Mouse (Mus musculus) right cerebral cortex, adult 2 months (tissue): ENCODE results near the gene Espl1.

Experiments
- DNase-seq, 2 experiments: peaks; one replicate each; pipeline ENCODE4 v3.0.0; 2021 to 2022; ENCODE audit warnings: low spot score in 2 of 2

Gene Espl1

DNA sequence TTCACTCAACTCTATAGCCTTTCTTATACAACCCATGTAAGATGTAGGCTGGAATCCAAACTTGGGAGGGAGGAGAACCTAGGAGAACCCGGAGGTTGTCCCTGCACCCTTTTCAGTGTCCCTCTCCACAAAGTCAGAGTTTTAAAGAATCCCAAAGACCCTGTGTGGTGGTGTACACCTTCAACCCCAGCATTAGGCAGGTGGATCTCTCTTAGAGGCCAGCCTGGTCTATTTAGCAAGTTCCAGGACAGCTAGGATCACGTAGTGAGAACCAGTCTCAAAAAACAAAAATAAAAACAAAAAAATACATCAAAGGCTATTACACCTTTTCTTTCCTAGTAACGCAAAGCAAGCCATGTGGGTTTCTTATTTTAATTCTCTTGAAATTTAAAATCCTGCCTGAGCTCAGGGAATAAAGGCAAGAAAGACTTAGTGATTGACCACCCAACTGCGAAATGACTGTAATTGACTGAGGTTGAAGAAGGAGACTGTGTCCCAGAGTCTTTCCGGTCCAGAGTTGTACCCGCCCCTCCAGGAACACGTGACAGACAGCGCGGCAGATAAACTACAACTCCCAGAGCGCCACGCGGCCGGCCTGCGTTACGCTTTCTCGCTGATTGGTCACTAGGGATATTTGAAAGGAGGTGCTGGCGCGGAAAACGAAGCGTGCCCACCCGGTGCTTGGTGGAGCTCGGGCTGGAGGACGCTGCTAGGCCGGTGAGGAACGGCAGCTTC is at the start of gene Espl1:
Gene Espl1 (plus strand): TSS at position 634 of the 735 bp plus-strand sequence.
- peak; percentile 95 to 97 for DNase-seq

DNA sequence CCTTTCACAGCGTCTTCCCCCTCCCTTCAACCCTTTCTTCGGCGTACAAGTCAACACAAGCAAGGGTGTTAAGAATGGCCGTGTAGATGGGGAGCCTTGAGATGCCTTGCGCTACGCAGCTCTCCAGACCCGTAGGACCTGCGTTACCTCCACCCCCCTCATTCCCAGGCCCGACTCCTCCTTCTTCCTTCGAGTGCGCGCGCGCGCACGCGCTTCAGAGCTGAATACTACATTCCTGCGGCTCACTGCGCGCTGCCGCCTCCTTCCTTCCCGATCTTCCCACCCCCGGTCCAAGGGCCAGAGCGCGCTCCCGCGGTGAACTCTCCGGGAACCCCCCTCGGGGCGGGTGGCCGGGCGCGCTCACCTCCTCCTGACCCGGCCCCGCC is 49.2 kb upstream of the Espl1 start:
- peak; percentile 85 to 89 for DNase-seq

DNA sequence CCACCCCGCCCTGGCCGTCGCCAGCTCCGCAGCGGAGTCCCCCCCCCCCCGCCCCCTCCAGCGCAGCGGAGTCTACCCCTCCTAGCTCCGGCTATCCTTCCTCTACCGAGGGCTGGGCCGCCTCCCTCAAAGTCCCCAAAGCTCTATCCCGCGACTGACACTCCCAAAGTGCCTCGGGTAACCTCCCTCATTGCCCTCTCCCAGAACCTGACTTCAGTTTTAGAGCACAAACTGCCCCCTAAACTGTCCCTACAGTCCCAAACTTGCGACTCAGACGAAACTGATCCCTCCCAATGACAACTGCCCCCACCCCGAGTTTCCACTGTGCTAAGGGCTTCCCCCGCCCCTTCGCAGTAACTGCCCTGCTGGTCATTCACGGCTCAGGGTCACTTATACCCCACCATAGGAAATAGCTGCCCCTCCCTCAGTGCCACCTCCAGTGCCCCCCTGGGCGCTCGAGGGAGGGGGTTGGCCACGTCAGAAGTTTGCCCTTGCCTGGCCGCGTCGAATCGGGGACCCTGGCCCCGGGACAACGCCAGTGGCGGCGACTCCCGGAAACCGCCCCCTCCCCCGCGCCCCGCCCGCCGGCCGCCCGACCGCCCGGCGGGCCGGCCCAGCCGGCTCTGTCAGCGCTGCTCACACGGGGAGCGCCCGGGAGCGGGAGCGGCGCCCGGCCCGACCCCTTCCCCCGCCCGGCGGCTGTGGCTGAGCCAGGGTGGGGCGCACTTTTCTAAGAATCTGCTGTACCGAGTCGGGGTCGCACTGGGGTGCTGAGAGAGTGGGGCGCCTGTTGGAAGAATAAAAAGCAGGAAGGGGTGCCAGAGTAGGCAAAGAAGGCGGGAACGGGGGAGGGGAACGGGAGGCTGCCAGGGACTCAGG is 48.6 kb upstream of the Espl1 start:
- DNase-seq, result peak in 1 of 2 experiments; percentile 38

DNA sequence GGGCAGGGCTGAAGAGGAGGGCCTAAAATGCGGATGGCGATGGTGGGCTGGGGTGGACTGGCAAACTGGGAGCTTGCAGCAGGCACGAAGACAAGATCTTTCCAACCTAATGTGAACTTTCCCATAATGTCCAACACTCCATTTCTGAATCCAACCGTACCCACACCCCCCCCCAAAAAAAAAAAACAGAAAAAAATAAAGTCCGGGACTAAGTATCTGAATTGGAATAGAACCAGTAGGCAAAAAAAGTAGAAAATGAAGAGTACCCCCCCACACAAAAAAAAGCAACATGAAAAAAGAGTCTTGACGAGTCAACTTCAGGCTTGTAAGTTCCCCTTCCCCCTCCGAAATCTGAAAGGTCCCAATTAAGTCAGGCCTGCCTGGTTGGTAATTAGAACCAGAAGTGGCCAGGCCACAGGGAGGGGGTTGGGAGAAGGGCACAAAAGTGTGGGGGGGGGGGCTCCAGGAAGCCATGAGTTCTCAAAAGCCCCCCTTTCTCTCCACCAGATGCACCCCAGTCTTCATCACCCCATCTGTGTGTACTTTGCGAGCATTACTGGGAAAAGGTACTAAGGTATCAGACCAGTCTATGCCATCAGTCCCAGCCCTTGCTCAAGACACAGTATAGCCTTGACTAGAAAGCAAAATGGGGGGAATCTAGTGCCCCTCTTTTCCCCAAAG is 47.8 kb upstream of the Espl1 start:
- no peak for DNase-seq

DNA sequence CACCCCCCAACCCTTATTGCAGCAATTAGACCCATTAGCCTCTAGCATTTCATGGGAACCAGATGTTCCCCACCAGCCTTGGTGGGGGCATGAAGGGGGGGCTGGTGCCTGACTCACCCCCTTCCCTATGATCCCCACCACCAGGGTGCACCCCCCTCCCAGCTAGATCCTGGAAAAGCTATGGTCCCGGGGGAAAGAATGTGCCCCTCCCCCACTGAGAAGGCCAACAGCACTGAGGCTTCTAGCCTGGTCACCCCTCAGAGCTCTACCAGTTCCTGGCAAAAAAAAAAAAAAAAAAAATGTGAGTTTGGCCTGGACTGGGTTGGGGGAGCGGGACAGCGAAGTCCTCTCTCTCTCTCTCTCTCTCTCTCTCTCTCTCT is 47.3 kb upstream of the Espl1 start:
- DNase-seq, result no peak

DNA sequence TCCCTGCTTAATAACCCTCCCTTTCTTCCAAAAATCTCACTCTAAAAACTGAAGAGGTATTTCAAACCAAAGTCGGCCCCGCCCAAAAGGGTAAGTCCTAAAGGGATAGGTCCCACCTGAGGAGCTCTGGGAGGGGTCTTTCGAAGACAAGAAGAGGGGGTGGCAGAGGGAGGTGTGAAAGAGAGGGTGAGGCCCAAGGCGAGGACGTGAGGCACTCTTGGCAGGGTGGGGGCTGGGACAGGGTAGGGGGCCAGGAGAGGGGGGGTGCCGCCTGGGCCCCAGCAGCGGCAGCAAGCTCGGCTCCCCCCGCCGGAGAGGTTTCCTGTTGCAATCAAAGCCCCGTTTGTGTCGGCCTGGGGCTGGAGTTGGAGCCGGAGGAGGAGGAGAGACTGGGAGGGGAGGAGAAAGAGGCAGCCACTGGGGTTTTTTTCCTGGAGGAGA is 46.8 kb upstream of the Espl1 start:
- DNase-seq, result no peak

DNA sequence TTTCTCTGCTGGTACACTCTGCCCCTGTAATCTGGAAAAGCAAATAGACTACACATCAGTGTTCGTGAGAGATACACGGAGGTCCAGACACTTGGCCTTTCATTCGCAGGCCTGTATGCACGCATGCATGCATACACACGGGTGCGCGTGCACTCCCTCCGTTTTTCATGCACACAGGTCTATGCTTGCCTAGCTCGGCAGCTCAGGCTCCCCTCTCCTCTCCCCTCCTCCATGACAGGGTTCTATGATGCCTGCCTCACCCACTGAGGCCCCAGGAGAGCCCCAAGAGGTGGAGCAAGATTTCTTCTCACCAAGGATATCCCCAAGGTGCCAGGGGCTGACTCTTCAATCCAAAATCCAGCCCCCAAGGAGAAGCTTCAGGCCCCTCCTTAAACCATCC is 46.1 kb upstream of the Espl1 start:
- no peak for DNase-seq

DNA sequence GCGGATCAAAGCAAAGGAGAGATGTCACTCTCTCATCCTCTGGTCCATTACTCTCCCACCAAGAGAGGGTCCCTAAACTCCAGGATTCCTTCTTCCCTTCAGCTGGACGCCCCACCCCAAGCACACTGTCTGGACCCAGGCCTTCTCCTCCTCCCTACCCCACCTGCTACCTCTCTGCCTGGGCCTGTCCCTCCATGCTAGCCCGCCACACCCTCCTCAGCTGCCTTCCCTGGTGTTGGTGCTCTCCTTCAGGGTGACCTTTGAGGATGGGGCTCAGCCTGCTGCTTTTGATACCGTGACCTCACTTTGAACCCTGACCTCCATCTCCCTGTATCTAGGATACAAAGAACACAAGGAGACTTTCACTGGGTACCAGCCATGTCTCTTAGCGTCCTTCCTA is 45.5 kb upstream of the Espl1 start:
- no peak for DNase-seq

DNA sequence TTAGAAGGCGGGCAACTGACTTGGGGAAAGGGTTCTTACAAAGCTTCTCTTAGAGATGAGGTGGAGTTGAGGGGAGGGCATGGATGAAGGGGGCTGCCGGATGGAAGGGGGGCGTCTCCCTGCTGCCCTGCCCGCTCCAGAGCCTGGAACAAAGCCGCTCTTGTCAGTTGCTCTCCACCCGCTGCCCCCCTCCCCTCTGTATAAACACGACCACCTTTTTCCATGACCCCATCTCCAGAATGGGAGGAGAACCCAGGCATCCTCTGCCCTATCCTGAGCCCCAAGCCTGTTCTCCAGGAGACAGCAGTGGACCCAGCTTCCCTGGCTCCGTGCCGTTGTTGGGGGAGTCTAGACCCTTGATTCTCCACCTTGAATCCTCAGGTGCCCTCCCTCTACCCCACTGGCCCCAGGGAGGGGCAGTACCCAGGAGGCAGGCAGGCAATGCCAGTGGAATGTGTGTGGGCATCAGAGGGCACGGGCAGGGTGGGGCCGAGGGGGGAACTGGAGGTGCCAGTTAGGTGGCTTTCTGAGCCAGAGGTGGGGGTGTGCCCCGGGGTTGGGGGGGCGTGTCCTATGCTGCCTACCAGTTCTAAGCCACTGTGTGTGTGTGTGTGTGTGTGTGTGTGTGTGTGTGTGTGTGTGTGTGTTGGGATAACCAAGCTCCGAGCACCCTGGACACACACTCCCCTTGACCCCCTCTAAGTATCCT is 40.4 kb upstream of the Espl1 start:
- DNase-seq, result no peak

DNA sequence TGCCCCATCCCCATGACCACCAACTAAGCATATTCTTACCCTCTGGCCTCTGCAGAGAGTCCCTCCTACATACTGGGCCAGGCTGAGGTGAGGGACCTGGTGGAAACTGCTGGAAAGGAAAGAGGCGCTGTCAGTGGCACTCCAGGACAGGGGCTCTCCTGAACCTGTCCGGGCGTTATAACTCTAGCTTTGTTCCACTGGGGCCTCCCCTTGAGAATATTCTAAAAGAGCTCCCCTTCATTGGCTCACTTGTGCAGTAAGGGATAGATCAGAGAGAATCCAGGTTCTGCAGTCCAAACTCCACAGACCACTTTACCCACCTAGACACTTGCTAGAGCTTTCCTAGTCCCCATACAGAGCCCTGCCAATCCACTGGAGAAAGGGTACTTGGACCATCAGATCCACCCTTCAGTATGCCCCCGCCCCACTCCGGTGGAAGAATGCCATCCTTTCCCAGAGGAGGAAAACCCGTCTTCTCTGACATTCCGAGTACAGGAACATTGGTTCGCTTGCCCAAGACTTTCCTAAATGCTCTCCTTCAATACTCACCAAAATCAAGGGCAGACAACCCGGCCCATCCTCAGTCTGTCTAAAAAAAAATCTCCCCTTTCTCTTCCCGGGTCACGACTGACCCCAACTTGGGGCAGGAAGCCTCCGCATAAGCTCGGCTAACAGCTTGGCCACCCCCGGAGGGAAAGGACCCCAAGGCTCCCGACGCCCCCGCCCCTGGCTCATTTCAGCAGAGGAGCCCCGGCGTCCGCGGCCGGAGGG is 39.5 kb upstream of the Espl1 start:
- peak; percentile 35 to 40 for DNase-seq

DNA sequence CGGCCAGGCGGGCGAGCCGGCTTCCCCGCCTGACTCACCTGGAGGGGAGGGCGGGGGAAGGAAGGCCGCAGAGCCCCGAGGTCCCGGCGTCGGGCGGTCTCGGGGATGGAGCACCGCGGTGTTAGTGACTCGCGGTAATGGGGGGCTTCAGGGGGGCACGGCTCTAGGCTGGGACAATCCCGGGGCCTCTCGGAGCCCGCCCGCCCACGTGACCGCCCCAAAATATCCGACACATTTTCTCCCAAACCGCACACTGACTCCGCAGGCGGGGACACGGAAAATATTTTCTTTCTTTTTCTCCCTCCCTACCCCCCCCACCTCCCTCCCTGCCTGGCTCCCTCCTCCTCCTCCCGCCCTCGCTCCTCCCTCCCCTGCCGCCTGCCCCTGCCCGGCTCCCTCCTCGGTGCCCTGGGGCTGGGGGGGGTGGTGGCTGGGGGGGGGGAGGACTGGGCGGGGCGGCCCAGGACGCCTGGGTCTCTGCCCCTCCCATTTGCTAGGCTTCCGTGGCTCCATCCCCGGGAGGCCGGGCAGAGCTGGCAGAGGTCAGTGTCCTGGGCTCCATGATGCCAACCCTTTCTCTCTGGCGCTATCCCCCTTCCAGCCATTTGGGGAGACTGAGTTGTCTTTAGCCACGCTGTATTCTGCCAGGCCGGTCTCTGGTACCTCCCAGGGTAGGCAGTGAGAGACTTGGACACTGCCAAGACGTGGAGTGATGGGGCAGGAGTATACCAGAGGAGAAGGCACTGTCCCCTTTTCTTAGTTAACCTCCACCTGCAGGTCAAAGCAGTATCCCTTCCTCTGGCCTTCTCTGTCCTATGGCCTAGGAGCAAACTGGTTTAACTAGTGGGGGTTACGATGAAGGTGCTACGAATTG is 38.6 kb upstream of the Espl1 start, which contains the start of gene Rarg:
Gene Rarg (minus strand): TSS at position 316 of the 874 bp plus-strand sequence.
- peak in 1 of 2 experiments; percentile 25 for DNase-seq

DNA sequence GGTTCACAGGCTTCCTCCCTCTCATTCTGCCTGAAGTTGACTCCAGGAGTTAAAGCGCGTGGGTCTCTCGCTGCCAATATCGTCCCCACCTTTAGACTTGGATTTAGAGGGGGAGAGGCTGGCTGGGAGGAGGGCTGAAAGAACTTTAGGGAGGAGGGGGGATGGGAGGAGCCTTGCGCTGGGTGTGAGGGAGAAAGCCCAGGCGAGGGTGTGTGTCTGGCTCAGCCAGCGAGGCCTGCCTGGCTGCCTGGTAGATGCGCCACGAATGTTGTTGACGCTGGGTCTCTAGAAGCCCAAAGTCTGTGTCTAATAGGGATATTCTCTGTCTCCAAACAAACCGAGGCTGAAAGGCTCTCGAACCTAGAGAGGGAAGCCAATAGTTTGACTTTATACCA is 38.0 kb upstream of the Espl1 start:
- DNase-seq, result peak; percentile 38 to 51

DNA sequence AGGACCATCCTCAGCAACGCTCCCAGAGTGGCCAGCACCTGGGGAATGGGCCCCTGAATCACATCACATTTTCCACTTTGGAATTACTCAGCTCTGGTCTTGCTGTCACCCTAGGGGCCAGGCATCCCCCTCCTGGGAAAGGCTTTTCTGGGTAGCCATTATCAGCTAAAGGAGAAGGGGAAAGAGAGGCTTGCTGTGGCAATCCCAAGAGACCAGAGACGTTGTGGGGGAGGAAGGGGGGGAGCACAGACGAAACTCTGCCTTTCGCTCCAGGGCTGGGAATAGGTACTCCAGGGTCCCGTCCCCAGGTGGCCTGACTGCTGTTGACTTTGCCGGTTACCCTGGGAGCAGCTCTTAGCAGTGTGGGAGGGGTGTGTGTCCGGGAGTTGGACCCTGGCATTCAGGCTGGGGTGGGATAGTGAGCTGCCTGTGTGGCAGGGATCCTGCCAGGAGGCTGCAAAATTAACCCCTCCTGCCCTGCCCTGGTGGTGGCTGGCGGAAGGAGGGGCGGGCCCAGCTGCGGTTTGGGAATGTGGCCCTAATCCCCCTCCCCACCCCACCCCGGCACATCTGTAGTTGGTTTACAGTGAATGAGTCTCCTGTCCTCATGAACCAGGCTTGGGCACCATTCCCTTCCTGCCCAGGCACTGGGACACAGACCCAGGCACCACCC is 37.3 kb upstream of the Espl1 start:
- DNase-seq, result no peak

DNA sequence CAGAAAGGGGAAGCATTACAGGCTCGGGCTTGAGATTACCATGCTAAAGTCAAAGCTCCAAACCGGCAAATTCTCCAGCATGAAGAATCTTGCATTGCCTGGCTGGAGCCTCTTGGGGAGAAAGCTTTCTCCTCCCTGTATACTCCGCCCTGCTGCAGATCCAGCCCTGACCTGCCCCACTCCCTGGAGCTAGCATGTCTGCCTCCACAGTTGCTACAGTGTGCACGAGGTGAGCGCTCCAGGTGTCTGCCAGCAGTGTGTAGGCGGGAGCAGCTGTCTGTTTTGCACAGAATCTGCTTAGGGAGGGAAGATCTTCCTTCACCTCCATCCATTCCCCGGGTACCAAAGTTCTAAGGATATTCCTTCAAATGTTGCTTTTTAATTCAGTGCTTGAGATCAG is 33.5 kb upstream of the Espl1 start:
- peak; percentile 42 to 65 for DNase-seq

DNA sequence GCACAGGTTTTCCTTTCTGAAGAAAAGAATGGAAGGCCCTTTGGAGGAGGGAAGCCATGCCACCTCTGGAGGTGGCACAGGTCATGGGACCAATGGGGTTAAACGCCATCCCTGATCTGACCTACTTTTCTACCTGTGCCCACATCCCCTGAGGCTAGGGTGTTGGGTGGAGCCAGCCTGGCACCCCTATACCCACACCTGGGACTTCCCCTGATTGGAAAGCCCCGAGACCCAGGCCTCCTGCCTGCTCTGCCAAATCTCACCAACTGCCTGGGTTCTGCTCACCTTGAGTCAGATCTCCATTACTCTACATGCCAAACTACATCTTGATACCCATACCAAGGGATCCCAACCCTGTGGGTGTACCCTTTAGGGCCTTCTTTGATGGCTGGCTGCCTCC is 33.0 kb upstream of the Espl1 start:
- no peak for DNase-seq

DNA sequence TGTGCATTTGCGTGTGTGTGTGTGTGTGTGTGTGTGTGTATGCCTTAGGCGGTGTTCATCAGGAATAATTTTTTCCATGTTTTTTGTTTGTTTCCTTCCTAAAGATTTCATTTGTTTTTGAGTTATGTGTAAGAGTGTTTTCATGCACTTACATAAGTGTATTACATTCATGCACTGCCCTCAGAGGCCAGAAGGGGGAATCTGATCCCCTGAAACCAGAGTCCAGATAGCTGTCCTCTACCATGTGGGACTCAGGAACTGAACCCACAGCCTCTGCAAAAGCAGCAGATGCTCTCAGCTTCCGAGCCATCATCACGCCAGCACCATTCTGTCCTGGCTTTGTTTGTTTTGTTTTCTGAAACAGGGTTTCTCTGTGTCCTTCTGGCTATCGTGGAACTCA is 30.5 kb upstream of the Espl1 start:
- DNase-seq, result no peak

DNA sequence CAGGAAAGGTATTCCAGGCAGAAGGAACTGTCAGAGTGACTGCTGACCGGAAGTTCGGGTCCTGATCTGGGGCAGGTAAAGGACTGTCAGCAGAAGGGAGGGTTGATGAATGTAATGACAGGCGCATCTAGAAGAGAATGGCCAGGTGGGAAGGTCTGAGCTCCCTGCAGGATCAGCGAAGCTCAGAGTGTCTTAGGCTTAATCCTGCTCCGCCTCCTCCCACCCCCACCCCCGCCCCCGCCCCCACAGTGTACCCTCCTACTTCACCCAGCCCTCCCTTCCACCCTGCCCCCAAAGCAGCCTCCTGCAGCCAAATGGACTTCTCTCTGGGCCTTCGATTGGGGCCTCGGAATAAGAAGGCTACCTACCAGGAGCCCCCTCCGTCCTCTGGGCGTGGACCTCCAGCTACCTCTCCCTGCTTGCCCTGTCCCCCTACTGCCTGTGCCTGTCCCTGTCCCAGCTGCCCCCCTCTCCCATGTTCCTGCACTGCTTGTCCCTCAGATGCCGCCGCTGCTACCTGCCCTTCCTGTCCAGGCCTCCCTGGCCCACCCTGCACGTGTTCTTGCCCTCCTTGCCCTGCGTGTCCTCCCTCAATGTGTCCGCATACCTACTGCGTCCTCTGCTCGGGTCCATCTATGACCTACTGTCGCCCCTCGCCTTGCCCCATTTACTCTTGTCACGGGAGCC is 25.6 kb upstream of the Espl1 start, which contains the start of gene Gm9918:
Gene Gm9918 (plus strand): TSS at position 290 of the 687 bp plus-strand sequence.
- DNase-seq, result no peak

DNA sequence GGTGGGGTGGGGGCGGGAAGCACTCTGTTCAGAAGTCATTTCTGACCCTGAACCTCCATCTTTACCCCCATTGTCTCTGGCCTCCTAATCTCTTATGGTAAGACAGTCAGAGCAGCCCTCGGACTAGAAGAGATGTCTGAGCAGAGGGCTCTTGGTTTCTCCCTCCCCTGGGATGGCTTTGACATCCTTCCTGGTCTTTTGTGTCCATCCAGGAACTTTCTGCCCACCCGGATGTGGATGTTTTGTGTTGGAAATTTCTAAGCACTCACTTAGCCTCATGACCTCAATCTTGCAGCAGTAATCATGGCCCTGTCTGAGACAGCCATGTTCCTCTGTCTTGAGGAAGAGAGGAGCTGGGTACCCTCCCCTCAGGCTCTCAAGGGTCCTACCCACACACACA is 24.6 kb upstream of the Espl1 start:
- no peak for DNase-seq
